Mouse (Mus musculus) ovary, adult 2 months (tissue): ENCODE data around the gene Banp. TPM values are rescaled to one million over a fixed set of nuclear protein-coding genes. Genes with fewer than 3 reads are reported as not detected.

Source experiments
- polyA plus RNA-seq: library from polyadenylated mRNA; depleted of rRNA; stranded (reverse); fragments of >200 nt; gene quantifications from 2 replicates; pipeline ENCODE4 v1.2.3, GENCODE M21; 2012; rRNA removed

Banp gene
- polyA plus RNA-seq = 134 and 151 TPM in 2 replicates

GRCm38 (mm10) chr8:121949222-121949800 is at the start of gene Banp:
Gene Banp, plus strand, starts transcription at chr8:121949750.

DNA sequence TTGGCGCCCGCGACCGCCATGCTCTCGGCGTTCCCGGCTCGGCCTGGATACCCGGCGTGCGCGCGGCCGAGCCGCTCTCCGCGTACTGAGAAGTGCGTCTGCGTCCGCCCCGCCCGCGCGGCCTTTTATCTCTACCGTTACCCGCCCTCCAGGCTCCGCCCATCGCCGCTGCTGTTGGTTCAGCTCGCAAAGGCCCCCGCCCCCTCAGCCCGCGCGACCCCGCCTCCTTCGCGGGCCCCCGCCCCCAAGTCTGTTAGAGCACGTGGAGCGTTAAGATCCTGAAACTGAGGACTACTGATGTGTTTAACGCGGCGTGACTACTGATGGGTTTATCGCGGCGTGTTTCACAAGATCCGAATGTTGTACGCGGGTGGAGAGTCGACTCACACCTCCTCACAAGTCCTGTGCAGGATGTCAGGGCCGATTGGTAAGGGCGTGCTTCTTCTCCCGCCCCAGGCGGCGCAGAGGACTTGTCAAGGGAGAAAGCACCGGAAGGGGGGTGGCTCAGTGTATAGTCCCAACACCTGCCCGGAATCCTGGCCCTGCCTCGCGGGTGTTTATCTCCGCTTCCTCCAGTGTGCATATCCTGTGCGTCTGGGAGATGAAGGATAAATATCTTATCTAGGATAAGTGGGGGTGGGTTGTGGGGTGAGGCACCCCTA is 41.8 kb upstream of the Banp start, which contains the start of gene Slc7a5:
Gene Slc7a5 (minus strand): TSS at position 108 of the 662 bp plus-strand sequence.

GRCm38 (mm10) chr8:121944831-121945230 is 4.7 kb upstream of the Banp start, which contains the start of gene Car5a:
Gene Car5a, minus strand, starts transcription at chr8:121944904.

Other genes with a start within 250 kb of the Banp start
- gene Jph3, start 220.1 kb upstream of the Banp start, polyA plus RNA-seq = 0.09 and 0.16 TPM in 2 replicates
- 23.5 and 23.9 TPM in 2 replicates for gene Klhdc4, start 120.2 kb upstream of the Banp start, polyA plus RNA-seq
- gene Slc7a5, start 42.1 kb upstream of the Banp start, polyA plus RNA-seq = 229 and 250 TPM in 2 replicates
- gene Car5a, start 4.8 kb upstream of the Banp start, polyA plus RNA-seq = 0.10 TPM in 1 of 2 replicates, not detected in the other